Mouse (Mus musculus) heart, adult 8-10 months (tissue): ENCODE measurements around the gene Zyx. TPM values are rescaled to one million over a fixed set of nuclear protein-coding genes. Genes with fewer than 3 reads are reported as not detected.

Experiments
- DNase-seq: peaks from one replicate; pipeline ENCODE4 v3.0.0; 2022; ENCODE audit warnings: low spot score
- total RNA-seq, 4 experiments: library from RNA; stranded (reverse); gene quantifications; 2 replicates each; pipeline ENCODE4 v1.2.4; 2022

Gene Zyx
- 10 to 100 TPM; 39.3 to 47.4 (median 44.6) TPM for total RNA-seq

- DNase-seq = peak; percentile 95
Observed at GRCm38 (mm10) chr6:42349426-42350020, at the start of gene Zyx. TSS of gene Zyx (plus strand) at chr6:42349630.

- DNase-seq = no peak
Observed at GRCm38 (mm10) chr6:42309816-42310378, 39.5 kb upstream of the Zyx start.

GRCm38 (mm10) chr6:42310427-42311053 is 38.9 kb upstream of the Zyx start:
- DNase-seq = no peak

GRCm38 (mm10) chr6:42318293-42318692 is 31.1 kb upstream of the Zyx start:
- no peak for DNase-seq

GRCm38 (mm10) chr6:42323371-42324066 is 25.9 kb upstream of the Zyx start:
- DNase-seq = no peak

- DNase-seq = no peak
Observed at GRCm38 (mm10) chr6:42324067-42324481, 25.4 kb upstream of the Zyx start.

- peak; percentile 11 for DNase-seq
Observed at GRCm38 (mm10) chr6:42324482-42325267, 24.8 kb upstream of the Zyx start, which contains the start of gene Fam131b. TSS of gene Fam131b (minus strand) at chr6:42324643.

GRCm38 (mm10) chr6:42325268-42325609 is 24.2 kb upstream of the Zyx start:
- DNase-seq = peak; percentile 78

- no peak for DNase-seq
Observed at GRCm38 (mm10) chr6:42326509-42326908, 22.9 kb upstream of the Zyx start.

GRCm38 (mm10) chr6:42328757-42329156 is 20.7 kb upstream of the Zyx start:
- no peak for DNase-seq

GRCm38 (mm10) chr6:42330216-42330615 is 19.2 kb upstream of the Zyx start:
- no peak for DNase-seq

GRCm38 (mm10) chr6:42330946-42331345 is 18.5 kb upstream of the Zyx start:
- DNase-seq = no peak

- no peak for DNase-seq
Observed at GRCm38 (mm10) chr6:42339189-42339588, 10.2 kb upstream of the Zyx start.

- no peak for DNase-seq
Observed at GRCm38 (mm10) chr6:42339981-42340380, 9.4 kb upstream of the Zyx start.

- DNase-seq = no peak
Observed at GRCm38 (mm10) chr6:42342171-42342570, 7.3 kb upstream of the Zyx start.

GRCm38 (mm10) chr6:42343361-42344120 is 5.9 kb upstream of the Zyx start:
- no peak for DNase-seq

GRCm38 (mm10) chr6:42344255-42344654 is 5.2 kb upstream of the Zyx start:
- DNase-seq = no peak

GRCm38 (mm10) chr6:42348281-42349005 is 987 bp upstream of the Zyx start:
- DNase-seq = no peak

GRCm38 (mm10) chr6:42349006-42349425 is 414 bp upstream of the Zyx start:
- peak; percentile 87 for DNase-seq
